ENCODE assay signal across 1 mouse cellular context in genomic region chr1:151177030-151177936, GRCm38 (mm10).
TF ChIP-seq lines count a peak whose summit lies in the region.

No protein-coding gene starts in this region.

TF ChIP-seq in CH12.LX, 34 proteins besides CTCF, POLR2A, EP300 and RAD21 (continued from another document):
- TF ChIP-seq HCFC1 (IDR thresholded peaks at IDR 0.05; ENCODE audit: low read depth, low read length): peak; percentile 54
- peak; percentile 54 for TF ChIP-seq JUND (conservative IDR thresholded peaks at IDR 0.05; ENCODE audit: low read depth, low read length)
- TF ChIP-seq USF1 (IDR thresholded peaks at IDR 0.05; ENCODE audit: low read depth, low read length): no peak
- TF ChIP-seq JUN (IDR thresholded peaks at IDR 0.05; ENCODE audit: insufficient read depth, low read depth, low read length): no peak
- no peak for TF ChIP-seq SMC3 (IDR thresholded peaks at IDR 0.05; ENCODE audit: low read depth, low read length)
- TF ChIP-seq E2F4 (IDR thresholded peaks at IDR 0.05; ENCODE audit: insufficient replicate concordance, low read depth, low read length): peak; percentile 47; the same call in 1 of the 2 replicates
- no peak for TF ChIP-seq GABPA (IDR thresholded peaks at IDR 0.05; ENCODE audit: insufficient replicate concordance, low read depth, low read length)
- TF ChIP-seq MAFK (IDR thresholded peaks at IDR 0.05; ENCODE audit: insufficient replicate concordance, low read length): peak; percentile 88
- TF ChIP-seq TBP (conservative IDR thresholded peaks at IDR 0.05; ENCODE audit: low read depth, low read length): peak; percentile 79
- 0 out of 2 replicates have a peak, but pooled peaks have one; percentile 82 for TF ChIP-seq RCOR1 (conservative IDR thresholded peaks at IDR 0.05; ENCODE audit: low read depth, low read length)
- no peak for TF ChIP-seq ZKSCAN1 (IDR thresholded peaks at IDR 0.05; ENCODE audit: borderline replicate concordance, low read depth, low read length)
TF ChIP-seq in CH12.LX: peak in this region for 17.
